In the genomic region with DNA sequence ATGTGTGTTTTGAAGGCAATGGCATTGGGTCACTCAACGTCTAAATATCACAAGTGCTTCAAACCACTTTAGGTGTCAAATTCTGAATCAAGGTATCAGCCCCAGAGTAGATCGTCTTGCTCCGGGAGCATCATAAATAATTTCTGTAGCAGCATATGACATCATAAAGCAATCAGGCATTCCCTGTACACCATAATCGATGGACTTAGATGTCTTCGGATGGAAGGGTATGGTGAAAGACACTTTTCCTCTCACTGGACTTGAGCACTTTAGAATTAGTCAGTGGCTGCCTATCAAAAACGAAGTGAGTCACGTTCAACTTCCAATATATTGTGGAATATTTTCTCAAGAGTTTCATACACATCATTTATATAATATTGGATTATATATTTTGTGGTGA, we compare ENCODE assay signal across 9 mouse cellular contexts.
DNase-seq lines count a peak whose midpoint lies in the region; ATAC-seq and TF ChIP-seq lines count a peak whose summit lies in the region.
"Had no signal": no experiment of that assay in that cellular context is flagged by ENCODE, and none has a peak within 500 bp of the region (broad histone marks: within the 10 kb centered on the region; RNA-seq: fewer than 3 reads in every experiment).

No protein-coding gene starts in this region.

- no peak for TF ChIP-seq POLR2A in cerebellum, adult 2 months (IDR thresholded peaks at IDR 0.05; ENCODE audit: borderline replicate concordance, insufficient read depth, low read length)

- no peaks in the 10 kb centered on the region for H3K27me3 ChIP-seq in cerebellum, adult 2 months (ENCODE audit: control insufficient read depth, insufficient read depth, low read length)
- no peaks in the 10 kb centered on the region for H3K27me3 ChIP-seq in megakaryocyte, embryonic 14.5 days (replicated peaks)

- H3K36me3 ChIP-seq in megakaryocyte, embryonic 14.5 days (replicated peaks; ENCODE audit: low read length), result peaks cover 8% of the 10 kb centered on the region

- H3K4me3 ChIP-seq in cerebellum, adult 2 months (replicated peaks; ENCODE audit: insufficient read depth, low read depth, low read length), result no peak overlapping the region
- peak overlapping the region; percentile 64 for H3K4me3 ChIP-seq in megakaryocyte, embryonic 14.5 days (replicated peaks)

- DNase-seq in cerebellum, adult 2 months, result no peak
- no peak for DNase-seq in cerebellum, postnatal 4 days (ENCODE audit: low spot score in 2 of 2)
- DNase-seq in thymus, postnatal 25 days, result no peak
- no peak for DNase-seq in left cerebral cortex, adult 8-10 months (ENCODE audit: low spot score in 2 of 2)
- no peak for DNase-seq in gastrocnemius, adult 8-10 months (ENCODE audit: low spot score in 2 of 2)

- no peak for TF ChIP-seq CTCF in cerebellum, adult 2 months (IDR thresholded peaks at IDR 0.05; ENCODE audit: borderline replicate concordance, insufficient read depth, low read depth, low read length)

- 24% methylated on average over 7 of the region's 7 CpGs for WGBS in cerebellum, adult 2 months

- no peak for ATAC-seq in megakaryocyte, adult 5-6 weeks (ENCODE audit: poor library complexity, severe bottlenecking)
- 0 out of 2 replicates have a peak, but pooled peaks have one; percentile 1 for ATAC-seq in megakaryocyte progenitor cell, adult 5-6 weeks (replicated peaks; ENCODE audit: poor library complexity)

- H3K27ac ChIP-seq in cerebellum, adult 2 months (ENCODE audit: insufficient read depth, low read length), result peak overlapping the region; percentile 49; the same call in 1 of the 2 replicates
- H3K27ac ChIP-seq: liver, embryonic 14.5 days had no signal

- no peaks in the 10 kb centered on the region for H3K9me3 ChIP-seq in megakaryocyte, embryonic 14.5 days

- H3K4me1 ChIP-seq in cerebellum, adult 2 months (ENCODE audit: control insufficient read depth, insufficient read depth, low read length), result peaks cover 21% of the 10 kb centered on the region
- H3K4me1 ChIP-seq in megakaryocyte, embryonic 14.5 days, result peaks cover 67% of the 10 kb centered on the region
